ENCODE assay signal across 32 mouse cellular contexts in the genomic region with DNA sequence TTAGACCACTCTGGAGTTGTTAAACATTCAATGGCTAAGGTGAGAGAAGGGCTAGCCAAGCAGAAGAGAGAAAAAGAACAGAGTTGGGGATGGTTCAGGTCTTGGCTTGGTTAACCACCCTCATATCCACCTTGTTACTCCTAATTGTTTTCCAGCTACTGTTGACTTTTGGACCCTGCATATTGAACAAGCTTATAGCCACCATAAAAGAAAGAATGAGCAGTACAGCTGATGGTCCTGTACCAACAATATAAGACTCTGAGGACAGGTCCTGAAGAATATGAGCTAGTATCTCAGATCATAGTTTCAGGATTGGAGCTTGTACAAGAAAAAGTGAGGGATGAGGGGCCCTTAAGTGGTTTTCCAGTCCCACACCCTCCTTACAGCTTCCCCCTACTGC.
"Had no signal": no experiment of that assay in that cellular context is flagged by ENCODE, and none has a peak within 500 bp of the region (broad histone marks: within the 10 kb centered on the region; RNA-seq: fewer than 3 reads in every experiment).

No protein-coding gene starts in this region.

- H3K27me3 ChIP-seq: limb, embryonic 12.5 days; limb, embryonic 13.5 days; limb, embryonic 15.5 days; liver, embryonic 12.5 days; liver, embryonic 13.5 days; liver, embryonic 15.5 days; lung, embryonic 15.5 days; megakaryocyte, embryonic 14.5 days; midbrain, embryonic 12.5 days; midbrain, embryonic 13.5 days; midbrain, embryonic 15.5 days; neural tube, embryonic 12.5 days had no signal

- H3K9ac ChIP-seq: limb, embryonic 12.5 days; limb, embryonic 13.5 days; limb, embryonic 15.5 days; liver, embryonic 12.5 days; liver, embryonic 13.5 days; liver, embryonic 14.5 days; liver, embryonic 15.5 days; liver, postnatal 0 days; lung, embryonic 14.5 days; lung, embryonic 15.5 days; midbrain, embryonic 12.5 days; midbrain, embryonic 13.5 days; midbrain, embryonic 15.5 days; neural tube, embryonic 12.5 days had no signal

- DNase-seq: left cerebral cortex, postnatal 4 days; liver; liver, embryonic 13.5 days; liver, postnatal 0 days; lung, adult 18-20 months; lung, adult 2 months; lung, embryonic 14.5 days; lung, postnatal 10 days; lung, postnatal 14 days; lung, postnatal 36 days; lung, postnatal 4 days; midbrain, embryonic 14.5 days had no signal

- H3K4me2 ChIP-seq: limb, embryonic 12.5 days; limb, embryonic 13.5 days; limb, embryonic 15.5 days; liver, embryonic 11.5 days; liver, embryonic 12.5 days; liver, embryonic 13.5 days; liver, embryonic 15.5 days; lung, embryonic 14.5 days; lung, embryonic 15.5 days; midbrain, embryonic 11.5 days; midbrain, embryonic 12.5 days; midbrain, embryonic 13.5 days; midbrain, embryonic 15.5 days; neural tube, embryonic 12.5 days had no signal

- H3K4me3 ChIP-seq: limb, embryonic 10.5 days; limb, embryonic 12.5 days; limb, embryonic 13.5 days; limb, embryonic 15.5 days; liver, embryonic 12.5 days; liver, embryonic 13.5 days; liver, embryonic 15.5 days; lung, embryonic 15.5 days; megakaryocyte, embryonic 14.5 days; midbrain, embryonic 10.5 days; midbrain, embryonic 12.5 days; midbrain, embryonic 13.5 days; midbrain, embryonic 15.5 days; myocyte; neural tube, embryonic 12.5 days had no signal

- H3K27ac ChIP-seq: limb, embryonic 10.5 days; limb, embryonic 12.5 days; limb, embryonic 13.5 days; limb, embryonic 15.5 days; liver, embryonic 12.5 days; liver, embryonic 13.5 days; liver, embryonic 14.5 days; liver, embryonic 15.5 days; lung, embryonic 15.5 days; macrophage; midbrain, embryonic 10.5 days; midbrain, embryonic 12.5 days; midbrain, embryonic 13.5 days; midbrain, embryonic 15.5 days; neural tube, embryonic 12.5 days had no signal

- ATAC-seq: liver, embryonic 12.5 days; liver, postnatal 0 days; lung, postnatal 0 days; midbrain, embryonic 13.5 days; midbrain, embryonic 15.5 days; midbrain, embryonic 16.5 days had no signal

- H3K9me3 ChIP-seq: limb, embryonic 10.5 days; limb, embryonic 12.5 days; limb, embryonic 13.5 days; limb, embryonic 15.5 days; liver, embryonic 12.5 days; liver, embryonic 13.5 days; liver, embryonic 15.5 days; lung, embryonic 15.5 days; megakaryocyte, embryonic 14.5 days; midbrain, embryonic 10.5 days; midbrain, embryonic 12.5 days; midbrain, embryonic 13.5 days; midbrain, embryonic 15.5 days; neural tube, embryonic 12.5 days had no signal

- H3K36me3 ChIP-seq: limb, embryonic 10.5 days; limb, embryonic 12.5 days; limb, embryonic 13.5 days; limb, embryonic 15.5 days; liver, embryonic 12.5 days; liver, embryonic 13.5 days; liver, embryonic 15.5 days; lung, embryonic 15.5 days; midbrain, embryonic 10.5 days; midbrain, embryonic 12.5 days; midbrain, embryonic 13.5 days; midbrain, embryonic 15.5 days; neural tube, embryonic 12.5 days had no signal

- H3K4me1 ChIP-seq: limb, embryonic 12.5 days; limb, embryonic 15.5 days; liver, embryonic 12.5 days; liver, embryonic 13.5 days; liver, embryonic 15.5 days; lung, embryonic 15.5 days; midbrain, embryonic 10.5 days; midbrain, embryonic 12.5 days; midbrain, embryonic 13.5 days; midbrain, embryonic 15.5 days; neural tube, embryonic 12.5 days had no signal
